Mouse (Mus musculus): Measurements from ENCODE around the gene Cyp2b10. TPM values are rescaled to one million over a fixed set of nuclear protein-coding genes. Genes with fewer than 3 reads are reported as not detected.
A peak's percentile ranks its signal among the peaks of the same experiment; 100 is the strongest.

Cyp2b10 gene
- polyA plus RNA-seq (2014; fragmentation: Nextera tagmentation; extraction: Ambion mirVana), result not detected in 2 replicates

- H3K36me3 ChIP-seq (ENCODE audit: control insufficient read depth, insufficient read depth, low read length), result no peaks in the 10 kb centered on the region
- no peak within 1 kb of the TSS for H3K9ac ChIP-seq (ENCODE audit: low read length)
- no peaks in the 10 kb centered on the region for H3K4me1 ChIP-seq (ENCODE audit: control insufficient read depth, insufficient read depth, low read length)
- ATAC-seq (ENCODE audit: insufficient read depth, low FRiP score, low TSS enrichment), result no peak
- no peaks in the 10 kb centered on the region for H3K27me3 ChIP-seq (ENCODE audit: control insufficient read depth, insufficient read depth, low read length)
- DNase-seq (ENCODE audit: low spot score), result no peak
- no peaks in the 10 kb centered on the region for H3K9me3 ChIP-seq (ENCODE audit: control insufficient read depth, low read length)
- no peak within 1 kb of the TSS for H3K27ac ChIP-seq (ENCODE audit: low read depth, low read length)
- H3K4me3 ChIP-seq (ENCODE audit: low read depth, low read length), result no peak within 1 kb of the TSS
- WGBS, result 83% methylated on average over 6 of the region's 6 CpGs
- no peak within 1 kb of the TSS for H3K4me2 ChIP-seq (ENCODE audit: low read depth)
Measured at GRCm38 (mm10) chr7:25897411-25897810, at the start of gene Cyp2b10. Gene Cyp2b10 (plus strand): TSS chr7:25897620.

- Histone ChIP-seq H3K27me3 (ENCODE audit: control insufficient read depth, insufficient read depth, low read length) (no peaks in the 10 kb centered on the region), H3K27ac (ENCODE audit: low read depth, low read length) (no peak overlapping the region), H3K36me3 (ENCODE audit: control insufficient read depth, insufficient read depth, low read length) (no peaks in the 10 kb centered on the region), H3K4me1 (ENCODE audit: control insufficient read depth, insufficient read depth, low read length) (no peaks in the 10 kb centered on the region), H3K4me3 (ENCODE audit: low read depth, low read length) (peak overlapping the region; percentile 37), H3K4me2 (ENCODE audit: low read depth) (peak overlapping the region; percentile 45), H3K9ac (ENCODE audit: low read length) (peak overlapping the region; percentile 37; the same call in 1 of the 2 replicates), H3K9me3 (ENCODE audit: control insufficient read depth, low read length) (no peaks in the 10 kb centered on the region)
- DNase-seq (ENCODE audit: low spot score) (peak; percentile 87), ATAC-seq (ENCODE audit: insufficient read depth, low FRiP score, low TSS enrichment) (peak; percentile 69)
- 13% methylated on average over 13 of the region's 13 CpGs for WGBS
Measured at GRCm38 (mm10) chr7:25847722-25848443, 49.5 kb upstream of the Cyp2b10 start.

GRCm38 (mm10) chr7:25848444-25848812 lies 49.0 kb upstream of the Cyp2b10 start:
- WGBS, result 31% methylated on average over 11 of the region's 11 CpGs
- no peak overlapping the region for H3K27ac ChIP-seq (ENCODE audit: low read depth, low read length)
- ATAC-seq (ENCODE audit: insufficient read depth, low FRiP score, low TSS enrichment) (no peak), DNase-seq (ENCODE audit: low spot score) (no peak)
- H3K9me3 ChIP-seq (ENCODE audit: control insufficient read depth, low read length), result no peaks in the 10 kb centered on the region
- peak overlapping the region; percentile 45 for H3K4me2 ChIP-seq (ENCODE audit: low read depth)
- H3K36me3 ChIP-seq (ENCODE audit: control insufficient read depth, insufficient read depth, low read length), result no peaks in the 10 kb centered on the region
- no peaks in the 10 kb centered on the region for H3K27me3 ChIP-seq (ENCODE audit: control insufficient read depth, insufficient read depth, low read length)
- H3K4me3 ChIP-seq (ENCODE audit: low read depth, low read length), result peak overlapping the region; percentile 37
- H3K4me1 ChIP-seq (ENCODE audit: control insufficient read depth, insufficient read depth, low read length), result no peaks in the 10 kb centered on the region
- H3K9ac ChIP-seq (ENCODE audit: low read length), result peak overlapping the region; percentile 37; the same call in 1 of the 2 replicates

- Histone ChIP-seq H3K27ac (ENCODE audit: low read depth, low read length) (no peak overlapping the region), H3K4me2 (ENCODE audit: low read depth) (no peak overlapping the region), H3K4me3 (ENCODE audit: low read depth, low read length) (no peak overlapping the region), H3K4me1 (ENCODE audit: control insufficient read depth, insufficient read depth, low read length) (no peaks in the 10 kb centered on the region), H3K27me3 (ENCODE audit: control insufficient read depth, insufficient read depth, low read length) (no peaks in the 10 kb centered on the region), H3K9ac (ENCODE audit: low read length) (no peak overlapping the region), H3K36me3 (ENCODE audit: control insufficient read depth, insufficient read depth, low read length) (no peaks in the 10 kb centered on the region), H3K9me3 (ENCODE audit: control insufficient read depth, low read length) (no peaks in the 10 kb centered on the region)
- ATAC-seq (ENCODE audit: insufficient read depth, low FRiP score, low TSS enrichment), result no peak
- peak; percentile 57 for DNase-seq (ENCODE audit: low spot score)
- WGBS, result 37% methylated on average over 8 of the region's 8 CpGs
Measured at GRCm38 (mm10) chr7:25855082-25855481, 42.3 kb upstream of the Cyp2b10 start.

- peak; percentile 57 for DNase-seq (ENCODE audit: low spot score)
- 18% methylated on average over 9 of the region's 9 CpGs for WGBS
- H3K4me1 ChIP-seq (ENCODE audit: control insufficient read depth, insufficient read depth, low read length), result no peaks in the 10 kb centered on the region
- H3K27me3 ChIP-seq (ENCODE audit: control insufficient read depth, insufficient read depth, low read length), result no peaks in the 10 kb centered on the region
- ATAC-seq (ENCODE audit: insufficient read depth, low FRiP score, low TSS enrichment), result no peak
- H3K36me3 ChIP-seq (ENCODE audit: control insufficient read depth, insufficient read depth, low read length), result no peaks in the 10 kb centered on the region
- H3K4me2 ChIP-seq (ENCODE audit: low read depth), result peak overlapping the region; percentile 41
- peak overlapping the region; percentile 12; the same call in 1 of the 2 replicates for H3K4me3 ChIP-seq (ENCODE audit: low read depth, low read length)
- H3K9me3 ChIP-seq (ENCODE audit: control insufficient read depth, low read length), result no peaks in the 10 kb centered on the region
- no peak overlapping the region for H3K27ac ChIP-seq (ENCODE audit: low read depth, low read length)
- no peak overlapping the region for H3K9ac ChIP-seq (ENCODE audit: low read length)
Measured at GRCm38 (mm10) chr7:25859962-25860870, 37.2 kb upstream of the Cyp2b10 start.

- 77% methylated on average over 2 of the region's 2 CpGs for WGBS
- Histone ChIP-seq H3K27me3 (ENCODE audit: control insufficient read depth, insufficient read depth, low read length) (no peaks in the 10 kb centered on the region), H3K9ac (ENCODE audit: low read length) (no peak overlapping the region), H3K36me3 (ENCODE audit: control insufficient read depth, insufficient read depth, low read length) (no peaks in the 10 kb centered on the region), H3K9me3 (ENCODE audit: control insufficient read depth, low read length) (no peaks in the 10 kb centered on the region), H3K27ac (ENCODE audit: low read depth, low read length) (no peak overlapping the region), H3K4me1 (ENCODE audit: control insufficient read depth, insufficient read depth, low read length) (no peaks in the 10 kb centered on the region), H3K4me3 (ENCODE audit: low read depth, low read length) (no peak overlapping the region), H3K4me2 (ENCODE audit: low read depth) (no peak overlapping the region)
- DNase-seq (ENCODE audit: low spot score), result no peak
- ATAC-seq (ENCODE audit: insufficient read depth, low FRiP score, low TSS enrichment), result no peak
Measured at GRCm38 (mm10) chr7:25862365-25862764, 35.1 kb upstream of the Cyp2b10 start.

- Histone ChIP-seq H3K36me3 (ENCODE audit: control insufficient read depth, insufficient read depth, low read length) (no peaks in the 10 kb centered on the region), H3K9ac (ENCODE audit: low read length) (no peak overlapping the region), H3K27ac (ENCODE audit: low read depth, low read length) (no peak overlapping the region), H3K27me3 (ENCODE audit: control insufficient read depth, insufficient read depth, low read length) (no peaks in the 10 kb centered on the region), H3K4me2 (ENCODE audit: low read depth) (no peak overlapping the region), H3K4me3 (ENCODE audit: low read depth, low read length) (no peak overlapping the region), H3K4me1 (ENCODE audit: control insufficient read depth, insufficient read depth, low read length) (no peaks in the 10 kb centered on the region), H3K9me3 (ENCODE audit: control insufficient read depth, low read length) (no peaks in the 10 kb centered on the region)
- whole genome bisulfite sequencing, result 85% methylated on average over 3 of the region's 3 CpGs
- DNase-seq (ENCODE audit: low spot score) (no peak), ATAC-seq (ENCODE audit: insufficient read depth, low FRiP score, low TSS enrichment) (no peak)
Measured at GRCm38 (mm10) chr7:25863756-25864155, 33.7 kb upstream of the Cyp2b10 start.

GRCm38 (mm10) chr7:25864861-25865260 lies 32.6 kb upstream of the Cyp2b10 start:
- Histone ChIP-seq H3K9me3 (ENCODE audit: control insufficient read depth, low read length) (no peaks in the 10 kb centered on the region), H3K4me2 (ENCODE audit: low read depth) (no peak overlapping the region), H3K27me3 (ENCODE audit: control insufficient read depth, insufficient read depth, low read length) (no peaks in the 10 kb centered on the region), H3K9ac (ENCODE audit: low read length) (no peak overlapping the region), H3K4me1 (ENCODE audit: control insufficient read depth, insufficient read depth, low read length) (no peaks in the 10 kb centered on the region), H3K4me3 (ENCODE audit: low read depth, low read length) (no peak overlapping the region), H3K36me3 (ENCODE audit: control insufficient read depth, insufficient read depth, low read length) (no peaks in the 10 kb centered on the region), H3K27ac (ENCODE audit: low read depth, low read length) (no peak overlapping the region)
- DNase-seq (ENCODE audit: low spot score), result no peak
- no peak for ATAC-seq (ENCODE audit: insufficient read depth, low FRiP score, low TSS enrichment)
- 41% methylated on average over 5 of the region's 5 CpGs for WGBS
